Mouse (Mus musculus) frontal cortex, postnatal 10 days (tissue): ENCODE measurements at regions not wholly inside any gene's neighbourhood (a gene's known extent, or its start where the extent isn't known, plus 50 kb on each side); places are given as distances from the start of the nearest gene placed in this dataset.

Source experiments
- DNase-seq, 2 experiments: peaks; one replicate each; pipeline ENCODE4 v3.0.0; 2022; ENCODE audit warnings: low spot score in 2 of 2, mixed read lengths in 1 of 2

- no peak for DNase-seq
These were observed 230.9 kb upstream of the Dcn start for GRCm38 (mm10) chr10:97248522-97248921.

GRCm38 (mm10) chr10:97249760-97250159 lies 229.6 kb upstream of the Dcn start:
- DNase-seq: no peak

- no peak for DNase-seq
These were observed 229.2 kb upstream of the Dcn start for GRCm38 (mm10) chr10:97250167-97250566.

GRCm38 (mm10) chr10:97265959-97266517 lies 213.4 kb upstream of the Dcn start:
- peak; percentile 6 to 12 for DNase-seq

- DNase-seq: no peak
These were observed 197.0 kb upstream of the Dcn start for GRCm38 (mm10) chr10:97282416-97282815.

- no peak for DNase-seq
These were observed 196.4 kb upstream of the Dcn start for GRCm38 (mm10) chr10:97282841-97283496.

- DNase-seq: no peak
These were observed 174.5 kb upstream of the Dcn start for GRCm38 (mm10) chr10:97304791-97305355.

- DNase-seq: no peak
These were observed 169.8 kb upstream of the Dcn start for GRCm38 (mm10) chr10:97309580-97309979.

- peak in 1 of 2 experiments; percentile 8 for DNase-seq
These were observed 166.9 kb upstream of the Dcn start for GRCm38 (mm10) chr10:97312509-97312908.

GRCm38 (mm10) chr10:97312978-97313377 lies 166.4 kb upstream of the Dcn start:
- peak; percentile 86 to 94 for DNase-seq

- peak; percentile 86 to 87 for DNase-seq
These were observed 166.0 kb upstream of the Dcn start for GRCm38 (mm10) chr10:97313407-97313901.

- DNase-seq: no peak
These were observed 146.8 kb upstream of the Dcn start for GRCm38 (mm10) chr10:97332639-97333038.

GRCm38 (mm10) chr10:97334044-97334443 lies 145.4 kb upstream of the Dcn start:
- DNase-seq: no peak

GRCm38 (mm10) chr10:97334606-97335150 lies 144.7 kb upstream of the Dcn start:
- DNase-seq: no peak

GRCm38 (mm10) chr10:97338033-97338692 lies 141.2 kb upstream of the Dcn start:
- no peak for DNase-seq

GRCm38 (mm10) chr10:97339866-97340706 lies 139.3 kb upstream of the Dcn start:
- no peak for DNase-seq

GRCm38 (mm10) chr10:97345347-97345746 lies 134.1 kb upstream of the Dcn start:
- peak; percentile 13 to 67 for DNase-seq

GRCm38 (mm10) chr10:97346949-97347348 lies 132.5 kb upstream of the Dcn start:
- DNase-seq: no peak

- no peak for DNase-seq
These were observed 110.8 kb upstream of the Dcn start for GRCm38 (mm10) chr10:97368625-97369024.

GRCm38 (mm10) chr10:97375824-97376223 lies 103.6 kb upstream of the Dcn start:
- peak; percentile 7 to 37 for DNase-seq

- no peak for DNase-seq
These were observed 103.0 kb upstream of the Dcn start for GRCm38 (mm10) chr10:97376376-97376775.
